Mouse (Mus musculus): ENCODE results near the gene Mybphl.

DNA sequence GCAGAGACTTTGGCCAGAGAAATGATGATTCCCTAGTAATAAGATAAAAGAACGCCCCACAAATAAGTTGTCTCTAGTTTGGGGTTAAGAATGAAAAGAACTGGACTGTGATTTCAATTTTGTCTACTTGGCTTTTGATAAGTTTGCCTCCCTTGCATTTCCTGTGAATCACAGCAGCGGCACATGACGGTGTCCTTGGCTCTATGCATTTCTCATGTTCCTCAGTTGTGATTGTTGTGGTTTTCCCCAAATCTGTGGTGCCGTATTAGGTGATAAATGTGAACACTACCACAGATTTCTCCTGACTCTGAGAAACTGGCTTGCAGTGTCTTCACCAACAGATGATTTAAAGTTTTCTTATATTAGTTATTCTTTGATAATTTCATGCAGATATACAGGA lies 42.6 kb upstream of the Mybphl start:
- TF ChIP-seq CTCF (IDR thresholded peaks at IDR 0.05; ENCODE audit: low read depth, low read length) (no peak), GATA1 (IDR thresholded peaks at IDR 0.05; ENCODE audit: borderline replicate concordance, low read length) (no peak), GATA2 (IDR thresholded peaks at IDR 0.05; ENCODE audit: borderline replicate concordance, low read depth, low read length) (no peak), TAL1 (conservative IDR thresholded peaks at IDR 0.05; ENCODE audit: low read depth, low read length) (no peak)

Data from G1E (cell line).